Mouse (Mus musculus) C2C12 (cell line): ENCODE results near the gene Tgif1.

Source experiments
- CTCF ChIP-seq: IDR thresholded peaks from one replicate; pipeline ENCODE4 v1.5.1; 2011; ENCODE audit not compliant: control insufficient read depth, insufficient read depth, insufficient read length
- FOSL1 ChIP-seq: IDR thresholded peaks from one replicate; pipeline ENCODE4 v1.8.0; 2011; ENCODE audit warnings: mild to moderate bottlenecking, low read length; ENCODE audit not compliant: poor library complexity, insufficient read depth, severe bottlenecking
- MAX ChIP-seq: IDR thresholded peaks from one replicate; pipeline ENCODE4 v1.6.1; 2011; ENCODE audit warnings: mild to moderate bottlenecking, control low read depth

DNA sequence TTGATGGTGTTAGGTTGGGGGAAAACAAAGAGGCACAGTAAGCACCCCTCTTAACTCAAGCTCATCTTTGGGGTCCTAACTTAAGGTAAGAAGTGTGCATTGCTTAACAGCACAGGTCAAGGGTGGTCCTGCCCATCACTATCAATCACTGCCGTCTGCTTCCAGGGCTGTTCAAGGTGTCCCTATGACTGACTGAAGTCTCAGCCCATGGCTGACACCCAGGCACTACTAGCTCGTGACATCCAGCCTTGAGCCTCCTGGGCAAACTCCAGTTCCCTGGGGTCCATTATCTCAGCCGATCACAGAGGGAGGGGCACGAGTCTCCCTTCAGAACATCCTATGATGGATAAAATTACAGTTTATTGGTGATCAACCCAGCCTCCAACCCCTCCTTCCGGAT, 12.7 kb upstream of the Tgif1 start:
- TF ChIP-seq MAX (no peak), CTCF (no peak), FOSL1 (no peak)
